Mouse (Mus musculus) ovary, postnatal 10 days (tissue): ENCODE results near the gene Src.
"Not testable (repeated sequence)": the region's sequence is repeated elsewhere in the genome, so short reads cannot be mapped to it uniquely, and the experiment has no call there.

Source experiments
- DNase-seq: peaks from one replicate; pipeline ENCODE4 v3.0.0; 2022; ENCODE audit warnings: low spot score

The Src gene

DNA sequence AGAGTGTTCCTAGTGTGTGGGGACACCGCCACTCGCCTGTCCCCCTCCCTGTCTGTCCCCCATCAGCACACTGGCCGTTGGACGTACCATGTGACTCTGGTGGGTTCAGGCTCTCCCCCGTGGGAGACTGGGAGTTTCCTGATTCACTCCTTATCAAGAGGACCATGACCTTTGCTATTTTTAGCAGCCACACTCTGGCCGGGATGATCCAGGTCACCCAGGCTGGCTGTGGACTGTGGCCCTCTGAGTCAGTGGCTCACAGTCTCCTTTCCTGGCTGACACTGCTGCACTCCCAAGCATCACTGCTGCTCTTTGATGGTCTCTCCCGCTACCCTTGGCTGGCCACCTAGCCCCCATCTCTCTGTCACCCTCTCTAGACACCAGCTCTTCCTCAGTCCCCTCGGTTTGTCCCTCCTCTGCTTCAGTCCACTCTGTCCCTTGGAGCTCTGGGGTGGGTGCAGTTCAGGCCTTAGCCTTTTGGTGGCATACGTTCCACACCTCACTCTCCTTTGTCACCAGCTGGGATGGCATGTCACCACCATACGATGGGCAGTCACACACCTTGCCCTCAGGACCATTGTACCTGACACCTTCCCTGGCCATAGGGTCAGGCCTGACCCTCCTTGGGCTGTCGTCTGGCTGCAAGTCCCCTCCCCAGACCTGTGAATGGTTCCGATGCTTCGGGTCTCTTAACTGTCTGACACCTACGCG, 61.8 kb downstream of the Src start:
- no peak for DNase-seq

- no peak for DNase-seq
Measured at GRCm38 (mm10) chr2:157482729-157483128, 64.5 kb downstream of the Src start.

DNA sequence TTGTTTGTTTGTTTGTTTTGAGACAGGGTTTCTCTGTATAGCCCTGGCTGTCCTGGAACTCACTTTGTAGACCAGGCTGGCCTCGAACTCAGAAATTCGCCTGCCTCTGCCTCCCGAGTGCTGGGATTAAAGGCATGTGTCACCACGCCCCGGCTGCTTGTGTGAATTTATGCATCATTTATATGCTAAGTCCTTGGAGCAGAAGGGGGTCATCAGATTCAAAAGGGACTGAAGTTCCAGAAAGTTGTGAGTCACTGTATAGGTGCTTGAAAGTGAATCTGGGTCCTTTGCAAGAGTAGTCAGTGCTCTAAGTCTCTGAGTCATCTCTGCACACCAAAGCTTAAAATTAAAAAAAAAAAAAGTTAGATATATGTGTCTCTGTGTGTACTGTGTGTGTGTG, 68.3 kb downstream of the Src start:
- not testable (repeated sequence) for DNase-seq

DNA sequence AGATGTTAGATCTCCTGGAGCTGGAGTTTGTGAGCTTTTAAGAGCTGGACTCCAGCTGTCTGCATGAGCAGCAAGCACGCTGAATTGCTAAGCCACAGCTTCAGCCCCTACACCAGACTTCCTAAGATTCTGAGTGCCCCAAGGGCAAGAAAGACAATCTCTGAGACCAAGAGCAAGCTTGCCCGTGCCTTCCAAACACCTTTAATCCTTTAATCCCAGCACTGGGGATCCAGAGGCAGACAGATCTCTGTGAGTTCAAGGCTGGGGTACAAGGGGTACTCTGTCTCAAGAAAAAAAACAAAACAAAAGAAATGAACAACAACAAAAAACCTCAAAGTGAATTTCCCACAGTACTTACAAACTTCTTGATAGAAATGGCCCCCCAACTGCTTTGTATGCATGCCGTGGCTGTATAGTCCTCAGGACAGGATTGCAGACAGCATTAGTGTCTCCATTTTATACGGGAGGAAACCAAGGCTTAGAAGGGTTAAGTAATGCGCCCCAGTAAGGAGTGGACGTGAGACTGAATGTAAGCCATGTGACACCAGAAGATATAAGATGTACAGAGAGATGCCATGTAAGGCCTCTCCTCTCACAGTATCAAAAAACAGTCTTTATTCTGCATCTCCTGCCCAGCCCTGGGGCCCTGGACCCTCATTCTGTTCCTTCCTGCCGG, 68.9 kb downstream of the Src start:
- no peak for DNase-seq

DNA sequence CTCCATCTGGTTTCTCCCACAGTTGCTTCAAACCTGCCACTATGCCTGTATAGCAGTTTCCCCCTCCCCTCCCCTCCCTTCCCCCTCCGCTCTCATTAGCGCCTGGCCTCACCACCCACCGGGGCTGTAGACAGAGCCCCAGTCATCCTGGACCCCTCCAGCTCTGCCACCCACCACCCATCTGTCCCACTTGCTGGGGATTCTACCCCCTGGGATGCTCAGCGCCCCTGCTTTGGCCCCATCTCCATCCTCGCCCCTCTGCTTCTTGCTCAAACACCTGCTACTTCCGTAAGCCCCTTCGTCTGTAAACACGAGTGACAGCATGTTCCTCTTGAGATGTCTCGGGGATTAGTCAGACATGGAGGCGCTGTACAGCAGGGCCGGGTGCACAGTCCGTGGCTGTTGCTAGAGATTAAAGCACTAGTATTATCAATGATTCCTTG, 69.5 kb downstream of the Src start:
- DNase-seq, result no peak

- DNase-seq, result no peak
Measured at GRCm38 (mm10) chr2:157493240-157493639, 75.0 kb downstream of the Src start.

DNA sequence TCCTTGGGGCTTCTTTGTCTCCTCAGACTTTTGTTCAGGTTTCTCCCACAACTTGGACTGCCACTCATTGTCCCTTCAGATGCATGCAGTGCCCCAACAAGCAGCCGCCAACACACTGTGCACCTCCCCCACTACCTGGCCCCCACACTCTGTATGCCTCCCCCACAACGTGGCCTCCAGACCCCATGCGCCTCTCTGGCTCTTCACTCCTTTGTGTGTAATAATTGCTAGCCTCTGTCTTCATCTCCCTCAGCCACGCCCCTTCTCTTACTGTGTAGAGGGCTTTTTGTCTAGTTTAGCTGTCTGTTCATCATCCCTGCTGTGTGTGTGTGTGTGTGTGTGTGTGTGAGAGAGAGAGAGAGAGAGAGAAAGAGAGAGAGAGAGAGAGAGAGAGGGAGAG, 80.3 kb downstream of the Src start:
- no peak for DNase-seq

DNA sequence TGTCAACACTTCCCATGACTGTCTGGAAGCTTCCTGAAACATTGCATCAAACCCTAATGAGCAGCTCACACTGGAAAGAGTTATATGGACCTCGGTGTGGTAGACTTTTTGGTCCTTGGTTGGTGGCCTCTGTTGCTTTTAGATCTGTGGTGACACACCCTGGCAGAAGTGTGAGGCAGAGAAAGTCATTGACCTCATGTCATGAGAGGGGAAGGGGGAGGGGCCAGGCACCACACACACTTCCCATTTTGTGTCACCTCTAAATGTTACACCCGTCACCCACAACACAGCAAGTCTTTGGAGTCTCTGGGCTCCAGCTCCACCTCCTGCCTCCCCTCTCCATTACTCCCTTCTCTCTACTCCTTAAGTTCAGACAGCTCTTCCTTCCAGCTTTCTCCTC, 82.1 kb downstream of the Src start:
- DNase-seq, result no peak

DNA sequence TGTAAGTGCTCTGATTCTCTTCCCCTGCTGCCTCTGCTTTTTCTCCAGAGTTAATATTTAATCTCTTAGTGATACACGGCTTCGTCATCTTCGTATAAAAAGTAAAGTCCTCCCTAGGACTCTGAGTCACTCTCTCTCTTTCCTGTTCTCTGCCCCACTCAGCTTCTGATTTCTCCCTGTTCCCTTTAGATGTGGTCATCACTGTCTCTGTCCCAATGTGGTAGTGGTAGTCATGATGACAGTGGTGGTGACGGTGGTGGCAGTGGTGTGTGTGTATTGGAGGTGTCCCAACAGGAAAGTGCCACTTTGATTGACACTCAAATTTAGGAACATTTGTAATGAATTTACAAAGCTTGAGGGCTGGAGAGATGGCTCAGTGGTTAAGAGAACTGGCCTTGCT, 83.1 kb downstream of the Src start:
- no peak for DNase-seq

DNA sequence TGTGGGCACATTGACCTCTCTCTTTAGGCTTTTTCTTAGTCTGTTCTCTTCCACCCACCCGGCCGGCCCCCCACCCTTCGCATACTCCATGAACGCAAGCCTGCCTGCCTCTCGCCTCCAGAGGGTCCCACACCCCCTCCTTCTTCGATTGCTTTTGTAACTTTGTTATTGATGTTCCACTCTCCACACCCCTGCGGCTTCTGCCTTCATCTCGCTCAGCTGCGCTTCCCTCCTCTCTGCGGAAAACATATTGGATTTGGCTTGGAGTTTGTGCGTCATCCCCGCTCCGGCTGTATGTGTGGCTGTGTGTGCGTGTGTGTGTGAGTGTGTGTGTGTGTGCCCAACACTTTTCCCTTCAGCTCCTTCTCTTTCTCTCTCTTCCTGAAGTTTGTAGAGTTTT, 88.5 kb downstream of the Src start:
- no peak for DNase-seq

DNA sequence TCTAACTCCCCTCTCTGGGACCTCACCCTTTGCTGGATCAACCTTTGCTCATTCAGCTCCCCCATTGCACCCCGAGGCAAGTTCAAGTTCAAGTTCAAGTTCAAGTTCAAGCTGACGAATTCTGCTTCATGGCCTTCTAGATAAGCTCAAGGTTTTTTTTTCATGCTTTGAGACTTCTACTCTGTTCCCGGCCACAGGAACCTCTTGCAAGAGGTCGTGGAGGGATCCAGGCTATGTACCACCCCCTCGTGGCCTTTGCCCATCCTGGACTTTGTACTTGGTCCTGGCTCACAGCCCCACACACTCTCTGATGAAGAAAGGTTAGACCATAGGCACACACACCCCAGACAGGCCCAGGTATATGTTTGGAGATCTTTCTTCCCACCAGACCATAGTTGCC, 90.9 kb downstream of the Src start:
- no peak for DNase-seq

DNA sequence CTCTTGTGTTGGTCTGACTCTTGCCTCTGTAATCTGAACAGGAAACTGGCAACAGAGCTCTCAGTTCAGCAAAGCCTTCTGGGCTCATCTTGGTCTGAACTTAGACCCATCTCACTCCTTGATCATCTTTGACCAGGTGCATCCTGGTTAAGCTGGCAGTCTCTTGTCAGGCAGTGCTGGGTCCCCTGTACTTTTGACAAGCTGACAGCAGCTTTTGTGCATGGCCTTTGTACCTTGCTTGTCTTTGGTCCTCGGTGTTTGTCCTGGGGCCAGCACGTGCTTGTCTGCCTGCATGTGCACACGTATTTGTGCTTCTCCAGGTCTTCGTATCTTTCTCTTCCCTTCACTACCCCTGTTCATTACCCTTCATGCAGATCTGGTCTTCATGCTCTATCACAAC, 91.8 kb downstream of the Src start:
- no peak for DNase-seq

DNA sequence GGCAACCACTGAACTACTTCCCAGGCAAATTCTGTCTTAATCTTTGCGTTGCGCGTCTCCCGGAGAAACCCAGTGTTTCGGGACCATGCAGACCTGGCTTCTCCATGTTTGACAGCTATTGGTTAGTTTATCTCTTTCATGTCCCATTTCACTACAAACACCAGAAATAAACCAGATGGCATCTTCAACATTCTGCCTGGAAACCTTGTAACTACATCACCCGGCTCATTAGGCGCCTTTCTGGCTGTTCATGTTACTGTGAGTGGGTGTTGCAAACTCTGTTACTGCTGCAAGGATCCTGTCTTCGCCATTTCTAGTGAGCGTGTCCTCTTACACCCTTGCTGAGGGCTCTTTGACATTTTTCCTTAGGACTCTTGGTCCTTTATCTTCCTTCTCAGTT, 94.6 kb downstream of the Src start:
- no peak for DNase-seq

DNA sequence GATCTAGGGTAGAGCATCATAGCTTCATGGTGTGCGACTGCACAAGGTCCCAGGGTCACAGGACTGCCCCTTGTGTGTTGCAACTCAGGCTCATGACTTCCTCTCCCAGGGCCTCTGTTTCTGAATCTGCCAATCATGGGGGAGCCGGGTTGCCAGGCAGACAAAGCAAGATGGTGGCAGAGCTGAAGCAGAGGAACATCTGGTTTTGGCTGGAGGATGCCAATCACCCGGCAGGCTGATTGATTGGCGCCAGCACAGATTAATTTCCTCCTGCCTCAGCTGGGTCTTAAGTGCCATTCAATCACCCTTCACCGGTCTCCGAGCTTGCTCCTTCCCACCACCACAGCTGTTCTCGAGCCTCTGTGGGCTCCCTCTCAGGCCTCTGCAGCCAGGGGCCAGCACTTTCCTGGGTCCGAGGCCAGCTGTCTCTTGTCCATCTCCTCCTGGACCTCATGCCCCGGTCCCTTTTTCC, 95.5 kb downstream of the Src start:
- no peak for DNase-seq

DNA sequence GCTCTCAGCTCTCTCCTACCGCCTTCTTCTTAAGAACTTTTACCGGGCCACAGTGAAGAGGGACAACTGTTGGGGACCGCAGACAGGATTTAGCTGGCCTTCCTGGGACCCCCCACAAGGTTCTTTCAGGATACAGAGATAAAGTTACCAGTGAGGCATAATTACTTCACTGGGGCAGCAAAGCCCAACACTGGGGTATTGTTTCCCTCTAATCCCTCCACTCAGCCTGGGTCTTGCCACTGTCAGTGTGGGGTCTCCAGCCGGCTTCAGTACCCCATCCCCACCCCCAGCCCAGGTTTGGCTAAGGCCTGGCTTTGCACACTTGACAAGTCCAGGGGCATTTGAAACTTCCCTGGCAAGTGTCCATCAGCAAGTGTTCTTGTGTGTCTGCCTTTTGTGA, 96.1 kb downstream of the Src start:
- DNase-seq, result no peak

GRCm38 (mm10) chr2:157517526-157517925, 99.3 kb downstream of the Src start:
- no peak for DNase-seq

GRCm38 (mm10) chr2:157518451-157518850, 100.2 kb downstream of the Src start:
- DNase-seq, result no peak

- no peak for DNase-seq
Measured at GRCm38 (mm10) chr2:157519452-157519851, 101.2 kb downstream of the Src start.

DNA sequence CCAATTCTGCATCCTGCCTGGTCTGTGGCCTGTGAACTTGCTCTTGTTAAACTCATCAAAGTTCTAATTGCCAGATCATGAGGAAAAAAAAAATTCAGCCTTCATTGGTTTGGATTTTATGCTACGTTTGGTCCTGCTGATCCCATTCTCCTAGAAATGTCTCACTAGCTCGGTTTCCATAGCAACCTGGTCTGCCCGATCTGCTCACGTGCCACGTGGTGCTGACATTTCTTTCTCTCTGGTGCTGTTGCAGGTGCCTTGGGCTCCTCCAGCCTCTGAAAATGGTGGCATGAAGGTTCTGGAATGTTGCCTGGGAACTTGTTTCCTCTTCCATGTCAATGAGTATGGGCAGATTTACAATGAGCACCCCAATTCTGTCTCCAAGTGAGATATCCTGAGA, 102.3 kb downstream of the Src start:
- DNase-seq, result no peak
